Mouse (Mus musculus): Measurements from ENCODE around the gene Smim11.

GRCm38 (mm10) chr16:92286609-92287008, 14.5 kb upstream of the Smim11 start:
- TF ChIP-seq CTCF (IDR thresholded peaks at IDR 0.05; ENCODE audit: low read depth) (peak; percentile 87), EP300 (IDR thresholded peaks at IDR 0.05; ENCODE audit: low read depth) (no peak)

Data from heart, postnatal 0 days (tissue).